Mouse (Mus musculus) testis, postnatal 10 days (tissue): ENCODE measurements around the gene Ints6l.
"Not testable (repeated sequence)": the region's sequence is repeated elsewhere in the genome, so short reads cannot be mapped to it uniquely, and the experiment has no call there.

Source experiments
- DNase-seq: peaks from one replicate; pipeline ENCODE4 v3.0.0; 2021; ENCODE audit warnings: low spot score

Gene Ints6l

DNA sequence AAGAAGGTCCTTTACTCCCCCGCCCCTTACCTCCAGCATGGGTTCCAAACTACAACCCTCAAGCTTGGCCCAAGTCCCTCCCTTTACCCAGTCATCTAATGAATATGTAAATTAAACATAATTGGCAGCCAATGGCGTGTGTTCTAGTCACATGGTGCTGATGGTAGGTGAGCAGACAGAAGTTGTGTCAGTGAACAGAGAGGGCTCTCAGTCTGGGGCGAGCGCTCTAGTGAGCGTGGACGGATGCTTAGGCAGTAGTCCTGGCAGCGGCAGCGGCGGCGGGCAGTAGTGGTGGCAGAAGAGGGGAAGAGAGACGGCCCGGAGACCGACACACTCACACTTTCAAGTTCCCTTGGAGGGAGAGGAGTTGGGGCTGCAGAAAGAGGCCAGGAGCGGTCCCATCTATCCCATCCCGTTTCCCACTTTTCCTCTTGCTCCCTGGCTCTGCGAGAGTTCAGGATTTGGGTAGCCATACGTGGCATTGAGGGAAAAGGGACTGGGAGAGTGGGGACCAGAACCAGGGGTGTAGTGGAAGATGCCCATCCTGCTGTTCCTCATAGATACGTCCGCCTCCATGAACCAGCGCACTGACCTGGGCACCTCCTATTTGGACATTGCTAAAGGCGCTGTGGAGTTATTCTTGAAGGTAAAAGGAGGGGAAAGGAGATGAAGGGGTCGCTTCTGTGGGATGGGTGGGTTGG is at the start of gene Ints6l:
TSS of gene Ints6l (plus strand) at position 187 of the 701 bp plus-strand sequence.
- peak; percentile 69 for DNase-seq

DNA sequence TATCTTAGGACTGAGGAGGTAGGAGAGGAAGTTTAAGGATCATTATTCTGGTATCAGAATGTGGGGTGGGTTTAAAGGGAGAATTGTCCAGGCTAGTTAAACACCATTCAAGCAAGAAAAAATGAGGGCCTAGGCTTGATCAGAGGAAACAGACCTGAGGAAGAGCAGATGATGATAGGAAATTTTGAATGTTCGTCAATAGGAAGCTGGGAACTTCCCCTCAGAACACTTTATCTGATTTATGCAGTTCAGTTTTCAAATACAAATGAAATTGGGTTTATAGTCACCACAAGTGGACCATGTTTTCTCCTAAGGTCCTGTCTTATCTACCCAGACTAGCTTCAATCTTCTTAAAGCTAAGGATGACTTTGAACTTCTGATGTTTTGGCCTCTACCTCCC is 49.2 kb upstream of the Ints6l start:
- no peak for DNase-seq

DNA sequence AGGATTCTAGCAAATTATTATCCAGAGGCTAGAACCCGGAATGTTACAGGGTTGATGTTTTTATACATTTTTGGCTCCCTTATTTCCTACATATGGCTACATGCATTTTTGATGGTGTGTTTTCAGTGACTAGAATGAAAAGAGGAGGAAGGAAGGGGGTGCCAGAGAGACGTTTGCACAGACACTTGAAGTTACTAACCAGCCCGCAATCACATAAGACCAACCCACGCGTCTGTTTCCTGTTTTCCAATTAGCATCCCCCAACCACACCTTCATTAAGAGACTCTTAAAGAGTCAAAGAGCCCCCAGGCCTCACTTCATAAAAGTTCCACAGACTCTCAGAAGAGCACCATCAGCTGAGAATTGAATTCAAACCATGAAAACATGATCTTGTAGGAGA is 48.5 kb upstream of the Ints6l start:
- no peak for DNase-seq

DNA sequence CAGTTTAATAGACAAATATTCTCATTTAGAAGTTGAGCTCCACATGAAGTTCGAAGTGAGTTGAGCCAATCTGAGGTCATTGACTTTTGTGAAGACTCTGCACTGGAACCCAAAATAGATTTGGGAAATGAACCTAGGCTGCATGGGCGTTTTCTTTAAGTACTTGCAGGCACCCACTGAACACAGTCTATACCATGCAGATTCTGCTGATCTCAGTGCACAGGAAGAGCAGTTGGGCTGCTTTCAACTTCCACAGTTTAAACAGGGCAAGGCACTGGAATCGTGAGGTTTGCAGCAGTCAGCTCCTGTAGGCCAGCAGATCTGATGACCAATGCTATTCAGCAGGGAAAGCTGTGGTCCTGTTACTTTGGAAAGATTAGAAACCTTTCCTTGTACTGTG is 38.4 kb upstream of the Ints6l start:
- no peak for DNase-seq

DNA sequence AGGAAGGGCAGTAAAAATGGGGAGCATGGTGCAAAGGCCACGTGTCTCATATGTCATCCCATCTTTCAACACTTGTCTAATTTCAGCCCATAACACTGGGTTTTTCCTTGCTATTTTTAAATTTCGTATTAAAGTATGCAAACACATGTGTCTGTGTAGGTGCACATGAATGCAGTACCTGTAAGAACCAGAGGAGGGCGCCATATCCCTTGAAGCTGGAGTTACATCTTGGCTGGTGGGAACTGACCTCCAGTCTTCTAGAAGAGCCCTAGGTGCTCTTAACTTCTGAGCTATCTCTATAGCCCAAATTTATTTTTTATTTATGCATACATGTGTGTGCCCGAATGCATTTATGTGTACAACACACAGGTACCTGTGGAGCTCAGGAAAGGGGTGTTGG is 37.1 kb upstream of the Ints6l start:
- DNase-seq, result peak; percentile 40

DNA sequence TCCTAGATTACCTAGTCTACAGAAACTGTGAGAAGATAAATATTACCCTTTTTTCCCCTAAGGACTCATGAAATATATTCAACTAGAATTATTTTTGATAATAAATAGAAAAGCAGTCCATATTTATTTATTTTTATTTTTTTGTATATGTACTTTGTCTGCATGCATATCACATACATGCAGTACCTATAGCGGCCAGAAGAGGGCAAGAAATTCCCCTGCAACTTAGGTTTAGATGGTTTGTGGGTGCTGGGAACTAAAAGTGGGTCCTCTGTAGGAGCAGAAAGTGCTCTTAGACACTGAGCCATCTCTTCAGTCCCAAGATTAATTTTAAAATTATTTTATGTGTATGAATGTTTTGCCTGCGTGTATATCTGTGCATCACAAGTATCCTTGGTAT is 24.1 kb upstream of the Ints6l start:
- DNase-seq, result no peak

DNA sequence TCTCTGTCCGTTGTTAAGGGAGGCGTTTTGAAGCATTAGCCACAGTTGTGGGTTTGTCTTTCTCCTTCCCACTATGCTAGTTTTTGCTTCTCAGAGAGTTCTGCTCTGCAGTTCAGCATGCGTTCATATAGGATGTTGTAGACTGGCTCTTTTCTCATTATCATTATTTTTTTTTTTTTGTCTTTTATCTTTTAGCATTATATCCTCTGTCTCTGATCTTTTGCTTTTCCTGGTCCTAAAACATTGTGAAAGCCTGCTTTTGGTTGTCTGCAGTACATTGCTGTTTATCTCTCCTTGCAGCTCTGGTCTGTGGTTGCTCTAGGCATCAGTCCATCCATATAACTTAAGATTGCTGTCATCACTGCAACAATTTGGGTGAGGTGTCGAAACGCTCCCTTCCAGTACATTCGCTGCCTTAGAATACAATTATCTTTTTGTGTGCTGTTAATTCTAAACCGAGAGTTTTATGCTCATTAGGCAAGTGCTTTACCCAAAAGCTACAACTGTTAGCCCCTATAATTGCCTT is 18.8 kb upstream of the Ints6l start:
- DNase-seq, result no peak

DNA sequence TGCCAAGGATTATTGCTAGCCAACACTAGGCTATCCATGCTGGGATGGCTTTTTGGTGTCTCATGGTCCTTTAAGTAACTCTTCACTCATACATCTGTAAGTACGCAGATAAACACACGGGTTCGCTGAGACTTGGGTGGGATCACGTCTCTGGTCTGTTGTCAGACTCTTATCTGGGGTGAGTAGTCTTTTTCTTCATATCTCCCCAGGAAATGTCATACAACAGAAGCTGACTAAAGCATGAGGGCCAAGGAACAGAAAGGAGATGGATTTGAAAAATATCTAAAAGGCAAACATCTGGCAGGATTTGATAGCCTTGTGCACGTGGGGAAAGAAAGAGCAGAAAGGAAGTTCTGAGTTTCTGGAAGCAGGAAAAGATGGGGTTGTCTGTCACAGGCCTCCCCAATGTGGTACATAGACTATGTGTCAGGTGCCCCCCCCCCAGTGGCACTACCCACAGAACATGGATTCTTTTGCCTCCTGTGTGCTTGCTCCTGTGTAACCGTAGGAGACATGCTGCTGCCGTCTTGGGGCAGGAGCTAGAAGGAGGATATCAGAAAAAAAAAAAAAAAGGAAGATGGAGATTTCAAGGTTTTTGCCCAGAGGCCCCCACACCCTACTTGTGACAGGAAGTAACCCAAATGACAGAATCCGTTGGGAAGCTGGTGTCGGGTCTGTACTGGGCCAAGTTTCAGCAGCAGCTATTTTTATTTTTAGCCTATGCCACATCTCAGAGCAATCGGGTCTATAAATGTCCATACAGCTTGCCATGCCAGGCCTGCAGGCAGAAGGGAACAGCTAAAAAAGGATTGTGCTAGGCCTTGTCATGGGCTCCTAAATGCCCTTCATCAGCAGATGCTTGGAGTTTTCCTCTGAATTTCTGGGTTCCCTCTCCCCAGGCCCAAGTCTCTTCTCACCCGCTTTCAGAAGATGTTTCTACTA is 7.9 kb upstream of the Ints6l start:
- DNase-seq, result no peak

DNA sequence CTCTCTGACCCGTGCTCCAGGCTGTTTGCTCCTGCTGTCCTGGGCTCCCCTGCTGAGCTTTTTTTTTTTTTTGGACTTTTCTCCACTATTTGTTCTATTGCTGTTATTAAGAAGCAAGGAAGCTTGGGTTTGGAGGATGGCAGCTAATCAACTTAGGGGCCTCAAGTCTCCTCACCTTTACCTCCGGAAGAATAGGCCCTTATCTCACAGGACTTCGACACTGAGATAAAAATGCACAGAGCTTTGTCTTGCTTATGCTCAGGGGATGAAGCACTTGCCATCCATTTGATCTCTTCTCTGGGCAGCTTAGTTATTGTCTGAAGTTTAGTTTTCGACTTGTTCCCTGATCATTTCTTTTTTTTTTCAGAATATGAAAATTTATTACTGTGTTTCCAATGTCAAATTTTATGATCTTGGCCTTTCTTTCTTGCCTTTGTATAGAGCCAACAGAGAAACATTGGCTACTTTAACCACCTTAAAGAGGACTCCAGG is 7.1 kb upstream of the Ints6l start, which contains the start of gene Gm2174:
TSS of gene Gm2174 (plus strand) at position 442 of the 492 bp plus-strand sequence.
- no peak for DNase-seq

DNA sequence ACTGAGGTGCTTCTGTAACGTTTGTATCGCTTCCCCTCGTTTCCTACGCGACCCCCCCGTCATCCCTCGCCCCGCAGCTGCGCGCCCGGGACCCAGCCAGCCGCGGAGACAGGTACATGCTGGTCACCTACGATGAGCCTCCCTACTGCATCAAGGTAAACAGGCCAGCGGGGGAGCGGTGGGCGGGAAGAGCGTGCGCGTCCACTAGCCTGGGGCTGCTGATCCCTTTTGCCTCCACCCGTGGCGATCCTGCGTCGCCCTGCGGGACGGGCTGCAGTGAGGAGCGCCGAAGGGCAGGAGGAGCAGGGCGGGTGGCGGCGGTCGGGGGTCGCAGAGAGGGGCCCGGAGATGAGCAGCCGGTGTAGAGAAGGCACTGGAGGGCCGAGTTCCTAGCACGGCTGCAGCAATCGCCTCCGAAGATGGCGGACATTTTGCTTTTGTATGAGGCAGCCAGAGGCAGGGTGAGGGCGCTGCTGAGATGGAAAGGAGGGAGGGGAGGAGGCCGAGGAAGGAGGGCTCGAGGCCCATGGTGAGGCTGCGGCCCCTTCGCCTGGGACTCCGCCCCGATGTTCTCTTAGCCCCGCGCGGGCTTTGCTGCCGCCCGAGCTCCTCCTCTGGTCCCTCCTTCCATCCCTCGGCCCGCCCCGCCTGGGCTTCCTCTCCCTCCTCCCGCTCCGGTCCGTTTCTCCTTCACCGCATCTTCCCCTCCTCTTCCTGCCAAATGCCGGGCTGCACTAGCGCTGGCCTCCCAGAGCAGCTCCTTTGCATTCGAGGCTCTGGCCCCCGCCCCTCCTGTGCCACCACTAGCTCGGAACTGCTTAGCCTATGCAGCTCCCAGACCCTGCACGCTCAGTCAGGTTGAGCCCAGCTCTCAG is 952 bp downstream of the Ints6l start:
- peak; percentile 86 for DNase-seq

DNA sequence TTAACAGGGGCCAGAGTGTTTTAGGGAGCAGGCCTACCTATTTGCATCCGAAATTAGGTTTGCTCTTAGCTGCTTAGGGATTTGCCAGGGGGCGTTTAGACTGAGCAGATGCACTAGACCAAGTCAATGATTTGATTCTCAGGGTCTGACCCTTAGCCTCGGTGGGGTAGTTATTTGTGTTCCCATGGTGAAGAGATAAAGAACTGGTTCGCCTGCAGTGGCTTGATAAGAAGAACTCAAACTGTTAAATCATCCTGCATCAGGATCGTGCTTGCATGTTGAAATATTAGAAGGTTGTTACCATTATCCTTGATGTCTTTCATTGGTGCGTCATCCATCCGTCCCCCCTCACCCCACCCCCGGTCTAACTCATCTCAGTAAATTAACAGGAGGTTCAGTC is 1.7 kb downstream of the Ints6l start:
- DNase-seq, result no peak

DNA sequence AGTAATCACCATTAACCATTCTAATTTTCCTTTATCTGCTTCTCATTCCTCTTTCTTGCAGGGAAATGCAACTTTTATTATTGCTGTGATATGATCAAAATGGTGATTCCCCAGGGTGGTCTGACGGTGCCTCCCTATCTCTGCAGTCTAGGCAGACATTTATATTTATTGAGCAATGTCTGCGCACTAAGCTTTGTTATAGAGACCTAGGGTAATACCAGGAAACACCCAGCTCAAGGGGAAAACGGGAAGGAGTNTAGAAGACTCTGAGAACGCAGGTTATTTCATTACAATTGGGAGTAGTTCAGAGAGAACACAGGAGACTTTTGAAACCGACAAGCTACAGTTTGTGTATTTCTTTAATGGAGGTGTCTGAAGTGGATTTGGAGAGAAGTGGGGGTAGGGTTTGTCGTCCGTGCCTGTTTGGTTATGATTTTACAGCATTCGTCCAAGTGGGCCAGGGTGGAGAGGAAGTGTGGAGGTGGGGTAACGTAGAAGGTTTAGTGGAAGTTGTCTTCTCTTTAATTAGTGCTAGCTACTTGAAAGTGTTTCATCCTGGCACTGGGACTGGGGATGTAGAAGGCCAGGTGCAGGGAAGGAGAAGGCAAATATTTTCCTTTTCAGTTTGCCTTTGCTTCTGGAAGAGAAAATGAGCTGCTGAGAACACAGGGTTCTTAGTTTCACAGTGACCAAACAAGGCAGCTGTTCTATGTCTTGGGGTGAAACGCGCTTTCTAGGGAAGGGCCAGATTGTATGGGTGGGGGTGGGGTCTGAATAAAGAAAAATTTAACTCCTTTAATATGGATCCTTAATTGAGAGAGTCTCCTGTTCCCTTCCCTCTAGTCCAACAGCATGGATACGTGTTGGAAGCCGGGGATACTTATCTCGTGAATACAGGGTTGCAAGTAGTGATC is 7.6 kb downstream of the Ints6l start:
- DNase-seq, result no peak

DNA sequence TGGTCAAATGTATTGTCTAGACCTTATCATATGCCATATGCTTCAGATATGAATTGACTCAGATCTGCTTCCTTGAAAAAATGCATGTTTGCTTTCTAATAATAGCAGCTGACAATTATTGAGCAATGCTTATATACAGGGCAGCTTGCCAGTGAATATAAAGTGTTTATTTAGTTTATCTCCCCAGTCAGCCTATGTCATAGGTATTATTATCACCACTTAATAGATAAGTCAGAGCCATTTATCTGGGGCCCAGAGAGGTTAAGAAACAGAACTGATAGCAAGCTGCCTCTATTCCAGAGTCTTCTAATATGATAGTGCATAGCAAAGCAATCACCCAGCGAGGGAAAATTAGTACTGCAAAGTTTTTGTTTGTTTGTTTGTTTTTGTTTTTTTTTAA is 10.2 kb downstream of the Ints6l start:
- no peak for DNase-seq

DNA sequence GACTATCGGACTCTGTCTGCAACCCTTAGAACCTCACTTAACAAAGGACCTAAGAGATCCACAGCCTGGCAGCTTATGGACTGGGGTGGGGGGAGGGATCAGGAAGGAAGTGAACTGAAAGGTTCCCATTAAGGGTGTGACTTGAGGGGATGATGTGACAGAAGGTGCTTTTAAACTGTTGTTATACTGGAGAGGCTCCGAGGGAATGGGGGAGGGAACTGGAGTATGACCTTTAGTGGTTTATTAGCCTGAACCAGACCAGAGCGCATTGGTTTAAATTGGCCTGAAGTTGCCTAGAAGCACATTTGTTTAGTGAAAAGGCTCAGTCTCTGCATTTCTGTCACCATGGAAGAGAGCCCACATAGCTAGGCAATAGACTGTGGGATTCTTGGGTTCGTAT is 13.0 kb downstream of the Ints6l start:
- no peak for DNase-seq

DNA sequence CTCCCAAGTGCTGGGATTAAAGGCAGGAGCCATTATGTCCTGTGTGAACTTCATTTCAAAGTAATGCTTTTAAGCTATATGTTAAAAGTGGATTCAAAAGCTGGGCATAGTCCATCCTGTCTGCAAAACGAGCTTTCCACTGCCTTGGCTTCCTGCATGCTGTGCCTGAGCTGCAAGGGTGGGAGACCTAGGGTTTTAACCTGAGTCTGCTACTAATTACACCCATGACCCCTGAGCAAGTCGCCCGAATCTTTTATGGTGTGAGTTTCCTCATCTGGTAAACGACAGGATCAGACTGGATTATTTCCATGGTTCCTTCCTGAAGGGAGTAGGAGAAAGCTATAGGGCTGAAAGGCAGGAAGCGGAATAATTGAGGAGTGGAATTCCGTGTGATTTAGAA is 13.8 kb downstream of the Ints6l start:
- no peak for DNase-seq

DNA sequence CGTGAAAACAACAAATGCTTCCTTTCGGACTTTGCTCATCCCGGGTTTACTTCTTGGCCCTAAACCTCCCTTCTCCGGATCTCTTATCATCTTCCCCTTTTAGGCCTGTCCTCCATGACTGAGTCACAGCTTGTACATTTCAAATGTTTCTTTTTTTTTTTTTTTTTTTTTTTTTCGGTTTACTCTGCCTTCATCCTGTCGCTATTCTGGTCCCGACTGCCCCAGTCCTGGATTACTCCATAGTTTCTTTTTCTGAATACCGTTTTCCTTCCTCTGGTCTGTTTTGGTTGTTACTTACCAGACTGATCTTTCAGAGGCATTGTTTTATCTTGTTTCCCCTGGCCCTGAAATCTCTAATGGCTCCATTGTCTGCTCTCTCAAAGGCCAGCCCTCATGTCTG is 19.4 kb downstream of the Ints6l start:
- DNase-seq, result no peak

DNA sequence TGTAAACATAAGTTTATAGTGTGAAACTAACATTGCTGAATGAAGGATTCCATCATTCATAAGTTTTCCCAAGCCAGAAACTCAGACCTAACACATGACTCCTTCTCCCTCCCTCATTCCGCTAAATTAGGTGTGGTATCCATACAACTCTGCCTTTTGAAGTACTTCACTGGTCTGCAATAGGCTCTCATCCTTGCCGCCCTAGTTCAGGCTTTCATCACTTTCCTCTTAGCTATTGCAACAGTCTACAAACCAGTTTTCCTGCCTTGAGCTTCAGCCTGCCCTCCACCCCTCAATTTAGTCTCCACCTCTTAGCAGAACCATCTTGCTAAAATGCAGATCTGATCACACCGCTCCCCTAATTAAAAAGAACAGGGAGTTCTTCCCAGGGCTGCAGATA is 22.9 kb downstream of the Ints6l start:
- no peak for DNase-seq

DNA sequence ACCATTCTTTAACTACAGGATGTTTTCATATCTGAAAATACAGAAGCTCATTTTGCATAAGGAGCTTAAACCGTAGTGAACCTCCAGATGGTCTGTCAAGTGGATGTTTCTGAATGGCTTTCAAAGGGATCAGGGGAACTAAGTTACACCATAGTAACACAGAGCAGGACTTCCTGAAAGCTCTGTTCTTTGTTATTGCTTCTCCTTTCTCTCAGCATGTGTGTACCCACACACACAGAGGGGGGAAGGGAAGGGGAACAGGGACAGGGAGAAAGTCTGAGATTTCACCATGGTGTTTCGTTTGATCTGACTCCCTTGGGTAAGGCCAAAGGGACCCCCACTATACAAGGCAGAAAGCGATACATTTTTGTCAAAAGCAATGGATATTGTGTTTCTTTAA is 27.2 kb downstream of the Ints6l start:
- no peak for DNase-seq

DNA sequence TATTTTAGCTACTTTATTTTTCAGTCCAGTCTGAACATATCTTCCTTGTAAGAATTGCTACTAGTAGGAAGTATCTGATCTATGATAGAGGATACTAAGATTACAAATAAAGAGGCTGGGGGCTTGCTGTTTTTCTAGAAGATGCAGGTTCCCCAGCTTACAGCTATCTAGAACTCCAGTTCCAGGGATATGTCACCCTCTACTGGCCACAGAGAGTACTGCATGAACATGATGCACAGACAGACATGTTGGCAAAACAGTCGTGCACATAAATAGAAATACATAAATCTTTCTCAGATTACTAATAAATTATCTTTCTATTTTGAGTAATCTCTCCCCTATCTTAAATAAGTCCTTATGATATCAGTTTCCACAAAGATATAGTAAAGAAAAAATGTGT is 35.1 kb downstream of the Ints6l start:
- DNase-seq, result peak; percentile 81

DNA sequence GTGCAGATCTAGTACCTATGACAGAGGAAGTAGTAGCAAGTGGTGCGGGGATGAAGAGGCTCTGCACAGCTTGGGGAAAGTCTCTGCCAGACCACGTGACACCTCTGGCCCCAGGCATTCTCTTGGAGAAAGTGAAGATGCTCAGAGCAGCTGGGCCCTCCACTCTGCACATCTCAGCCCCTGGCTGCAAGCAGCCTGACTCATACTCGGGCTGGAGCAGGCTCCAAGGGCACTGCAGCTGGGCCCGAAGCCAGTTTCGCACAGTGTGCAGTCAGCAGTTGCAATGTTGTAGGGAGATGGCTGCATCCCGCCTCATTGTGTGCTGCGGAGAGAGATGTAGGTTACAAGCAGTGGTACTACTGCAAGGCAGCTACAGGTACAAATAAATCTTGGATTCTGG is 42.6 kb downstream of the Ints6l start:
- DNase-seq, result peak; percentile 36

DNA sequence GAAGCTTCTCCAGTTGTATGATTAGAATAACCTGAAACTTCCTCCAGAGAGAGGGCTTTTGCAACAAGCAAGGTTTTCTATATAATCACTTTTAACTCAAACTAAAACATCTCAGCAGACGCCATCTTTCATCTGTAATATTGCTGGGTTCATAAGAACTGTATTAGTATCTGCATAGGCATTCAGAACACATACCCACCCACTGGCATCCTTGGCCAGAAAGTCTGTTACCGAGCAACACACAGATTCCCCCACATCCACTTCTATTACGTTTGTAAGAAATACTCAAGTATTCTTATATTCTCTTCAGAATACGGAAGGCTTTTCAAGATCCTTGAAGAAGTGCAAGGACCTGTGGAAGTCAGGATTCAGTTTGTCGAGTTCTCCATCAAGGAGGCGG is 69.8 kb downstream of the Ints6l start, which contains the start of gene Gm10477:
TSS of gene Gm10477 (plus strand) at position 301 of the 400 bp plus-strand sequence.
- not testable (repeated sequence) for DNase-seq
